Mouse (Mus musculus) MEL (cell line): Measurements from ENCODE around the gene Cabcoco1.

Experiments
- CTCF ChIP-seq, 3 experiments: IDR thresholded peaks in 2 of 3; conservative IDR thresholded peaks in 1 of 3; 2 replicates each; pipeline ENCODE4 v1.5.1; 2011 to 2012; ENCODE audit warnings: low read length in 3 of 3, low read depth in 2 of 3, mild to moderate bottlenecking in 2 of 3, improper control_type of control experiment in 1 of 3, inconsistent platforms in 1 of 3, mixed read lengths in 1 of 3, moderate library complexity in 1 of 3; ENCODE audit not compliant: control insufficient read depth in 1 of 3, insufficient read depth in 1 of 3, poor library complexity in 1 of 3, severe bottlenecking in 1 of 3
- ELF1 ChIP-seq: IDR thresholded peaks from 2 replicates; pipeline ENCODE4 v1.6.1; 2014; ENCODE audit warnings: low read depth, mild to moderate bottlenecking, inconsistent platforms, low read length, improper control_type of control experiment, moderate library complexity
- HCFC1 ChIP-seq: IDR thresholded peaks from 2 replicates; pipeline ENCODE4 v1.6.1; 2012; ENCODE audit warnings: low read depth, mild to moderate bottlenecking, inconsistent platforms, low read length, improper control_type of control experiment, moderate library complexity
- MAX ChIP-seq: IDR thresholded peaks from 2 replicates; pipeline ENCODE4 v1.6.1; 2011; ENCODE audit warnings: low read length, improper control_type of control experiment
- POLR2A ChIP-seq, 2 experiments: IDR thresholded peaks; 2 replicates each; pipeline ENCODE4 v1.6.1; 2011 to 2012; ENCODE audit warnings: low read length in 2 of 2, mild to moderate bottlenecking in 2 of 2, control low read depth in 1 of 2, improper control_type of control experiment in 1 of 2, low read depth in 1 of 2, moderate library complexity in 1 of 2; ENCODE audit not compliant: control insufficient read depth in 1 of 2, insufficient read depth in 1 of 2, poor library complexity in 1 of 2
- ZNF384 ChIP-seq: IDR thresholded peaks from 2 replicates; pipeline ENCODE4 v1.6.1; 2012; ENCODE audit warnings: low read depth, mild to moderate bottlenecking, inconsistent platforms, low read length, improper control_type of control experiment

DNA sequence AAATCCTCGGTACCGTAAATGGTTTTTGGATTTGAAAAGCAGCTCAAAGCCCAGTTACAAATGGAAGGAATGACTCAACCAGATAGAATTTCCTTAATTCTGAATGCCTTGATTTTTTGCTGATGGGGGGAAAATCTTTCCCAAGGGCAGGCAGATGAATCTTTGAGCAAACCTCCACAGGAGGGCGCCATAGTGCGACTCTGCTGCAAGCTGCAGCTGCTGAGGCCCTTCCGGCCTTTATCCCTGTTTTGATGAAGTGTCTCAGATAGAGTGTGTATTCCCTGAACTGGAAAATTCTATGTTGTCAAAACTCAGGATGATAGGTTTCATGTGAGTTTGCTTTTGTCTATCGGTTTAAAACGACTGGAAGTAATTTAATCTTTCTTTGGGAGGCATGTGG is 76.8 kb downstream of the Cabcoco1 start:
- TF ChIP-seq POLR2A (IDR thresholded peaks at IDR 0.05; ENCODE audit: control insufficient read depth in 1 of 2, insufficient read depth in 1 of 2, low read depth in 1 of 2, low read length in 2 of 2, poor library complexity in 1 of 2) (no peak), CTCF (IDR thresholded peaks at IDR 0.05 in 2 of 3, conservative IDR thresholded peaks at IDR 0.05 in 1 of 3; ENCODE audit: control insufficient read depth in 1 of 3, insufficient read depth in 1 of 3, low read depth in 2 of 3, low read length in 3 of 3, poor library complexity in 1 of 3, severe bottlenecking in 1 of 3) (peak; percentile 3 to 25 (median 16); a peak in 2 of 6 replicates), ZNF384 (no peak), ELF1 (no peak), HCFC1 (no peak), MAX (no peak)
